Mouse (Mus musculus) neural tube, embryonic 15.5 days (tissue): ENCODE measurements at regions not wholly inside any gene's neighbourhood (a gene's known extent, or its start where the extent isn't known, plus 50 kb on each side); places are given as distances from the start of the nearest gene placed in this dataset.
A peak's percentile ranks its signal among the peaks of the same experiment; 100 is the strongest.

Experiments
- ATAC-seq: fragments of 200-750 bp; cut with Nextera tagmentation; 2 replicates; pipeline ENCODE4 v1.8.0; 2017; ENCODE audit warnings: mild to moderate bottlenecking, moderate TSS enrichment, moderate library complexity; ENCODE audit not compliant: low FRiP score
- H3K27ac ChIP-seq: fragments of 300-500 bp; sonication (generic); replicated peaks from 2 replicates; pipeline ENCODE4 v1.5.1; 2015; ENCODE audit warnings: mild to moderate bottlenecking, inconsistent platforms
- H3K27me3 ChIP-seq: fragments of 300-500 bp; sonication (generic); replicated peaks from 2 replicates; pipeline ENCODE4 v1.6.1; 2015; ENCODE audit warnings: inconsistent platforms
- H3K36me3 ChIP-seq: fragments of 300-500 bp; sonication (generic); 2 replicates; pipeline ENCODE4 v1.6.1; 2015; ENCODE audit warnings: inconsistent platforms
- H3K4me1 ChIP-seq: fragments of 300-500 bp; sonication (generic); 2 replicates; pipeline ENCODE4 v1.6.1; 2015; ENCODE audit warnings: inconsistent platforms
- H3K4me2 ChIP-seq: fragments of 300-500 bp; sonication (generic); 2 replicates; pipeline ENCODE4 v1.6.1; 2015; ENCODE audit warnings: inconsistent platforms, mild to moderate bottlenecking, moderate library complexity
- H3K4me3 ChIP-seq: fragments of 300-500 bp; sonication (generic); replicated peaks from 2 replicates; pipeline ENCODE4 v1.5.1; 2015; ENCODE audit warnings: mild to moderate bottlenecking, inconsistent platforms
- H3K9ac ChIP-seq: fragments of 300-500 bp; sonication (generic); replicated peaks from 2 replicates; pipeline ENCODE4 v1.6.1; 2015; ENCODE audit warnings: mild to moderate bottlenecking, inconsistent platforms
- H3K9me3 ChIP-seq: fragments of 300-500 bp; sonication (generic); replicated peaks from 2 replicates; pipeline ENCODE4 v1.6.1; 2016; ENCODE audit warnings: inconsistent platforms
- WGBS: fragments of 180-500 bp; shearing (Covaris S2); methylation state at CpG from one replicate; pipeline ENCODE4 v1.1.7; 2015; ENCODE audit warnings: mixed read lengths; 5-methylcytosine and 5-hydroxymethylcytosine counted together

DNA sequence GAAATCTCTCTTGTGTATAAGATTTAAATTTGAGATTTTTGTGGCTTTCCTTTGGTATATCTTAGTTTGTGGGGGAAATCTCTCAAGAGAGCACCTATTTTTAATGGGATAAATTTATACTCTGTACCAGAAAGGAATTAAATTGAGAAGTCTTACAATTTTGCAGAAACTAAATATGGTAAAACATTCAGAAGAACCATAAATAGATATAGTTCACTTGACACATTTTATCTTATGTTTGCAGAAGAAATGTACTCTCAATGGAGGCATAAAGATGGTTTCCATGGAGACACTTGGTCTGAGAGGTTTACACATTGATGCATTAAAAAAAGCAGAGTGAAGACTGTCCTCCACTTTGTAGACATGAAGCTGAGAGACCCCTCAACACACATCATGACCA lies 86.9 kb downstream of the Ndufa10 start:
- no peak for ATAC-seq
- no peak overlapping the region for H3K9ac ChIP-seq

DNA sequence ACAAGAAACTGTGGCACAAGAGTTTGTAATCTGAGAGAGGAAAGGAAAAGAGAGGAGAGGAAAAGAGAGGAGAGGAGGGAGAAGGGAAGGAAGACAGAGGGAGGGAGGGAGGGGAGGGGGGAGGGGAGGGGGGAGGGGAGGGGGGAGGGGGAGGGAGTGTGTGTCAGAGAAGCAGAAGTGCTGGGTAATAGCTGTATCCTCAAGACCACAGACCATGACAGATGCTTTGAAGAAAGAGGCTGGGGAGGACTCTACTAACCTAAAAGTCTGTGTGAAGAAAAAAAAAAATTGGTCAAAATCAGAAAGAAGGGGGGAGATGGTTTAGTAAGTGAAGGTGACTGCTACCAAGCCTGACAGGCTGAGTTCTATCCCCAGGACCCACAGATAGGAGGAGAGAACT lies 88.7 kb downstream of the Ndufa10 start:
- Histone ChIP-seq H3K4me2 (no peak overlapping the region), H3K9me3 (no peaks in the 10 kb centered on the region), H3K27ac (no peak overlapping the region), H3K4me1 (0 out of 2 replicates have a peak, but pooled peaks cover 6% of the 10 kb centered on the region), H3K9ac (no peak overlapping the region), H3K4me3 (no peak overlapping the region), H3K27me3 (no peaks in the 10 kb centered on the region), H3K36me3 (no peaks in the 10 kb centered on the region)
- ATAC-seq: no peak

More for the DNA sequence above, 86.9 kb downstream of the Ndufa10 start:
- H3K4me2 ChIP-seq: no peak overlapping the region
- no peaks in the 10 kb centered on the region for H3K9me3 ChIP-seq
- H3K27me3 ChIP-seq: no peaks in the 10 kb centered on the region
- H3K4me3 ChIP-seq: no peak overlapping the region
- H3K27ac ChIP-seq: no peak overlapping the region
- no peaks in the 10 kb centered on the region for H3K36me3 ChIP-seq
- no peaks in the 10 kb centered on the region for H3K4me1 ChIP-seq

DNA sequence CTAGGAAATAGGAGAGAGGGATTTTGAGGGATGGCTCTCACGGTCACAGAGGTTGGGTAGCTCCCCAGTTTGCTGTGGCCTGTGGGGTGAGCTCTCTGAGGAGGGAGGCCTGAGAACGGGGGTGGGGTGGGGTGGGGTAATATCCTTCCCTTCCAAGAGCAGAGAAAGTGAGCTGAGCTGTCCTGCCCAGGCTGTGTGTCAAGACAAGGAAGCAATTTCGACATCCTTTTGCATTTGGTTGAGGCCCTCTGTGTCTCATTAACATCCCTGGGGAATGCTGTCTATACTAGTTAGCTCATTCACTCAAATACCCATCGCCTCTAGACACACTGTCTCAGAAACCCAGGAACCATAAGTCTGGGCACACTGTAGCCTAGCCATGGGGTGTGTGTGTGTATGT lies 89.9 kb downstream of the Ndufa10 start:
- H3K36me3 ChIP-seq: no peaks in the 10 kb centered on the region
- no peak overlapping the region for H3K4me3 ChIP-seq
- no peak for ATAC-seq
- H3K4me2 ChIP-seq: no peak overlapping the region
- no peak overlapping the region for H3K9ac ChIP-seq
- peaks cover 15% of the 10 kb centered on the region for H3K4me1 ChIP-seq
- H3K27me3 ChIP-seq: no peaks in the 10 kb centered on the region
- no peaks in the 10 kb centered on the region for H3K9me3 ChIP-seq
- no peak overlapping the region for H3K27ac ChIP-seq
- 75% methylated on average over 4 of the region's 4 CpGs for WGBS

GRCm38 (mm10) chr1:92379510-92379886 lies 94.2 kb downstream of the Ndufa10 start:
- no peaks in the 10 kb centered on the region for H3K9me3 ChIP-seq
- WGBS: 56% methylated on average over 3 of the region's 3 CpGs
- ATAC-seq: no peak; the same call in 1 of the 2 replicates
- no peak overlapping the region for H3K4me2 ChIP-seq
- H3K36me3 ChIP-seq: no peaks in the 10 kb centered on the region
- no peak overlapping the region for H3K4me3 ChIP-seq
- H3K27me3 ChIP-seq: no peaks in the 10 kb centered on the region
- H3K27ac ChIP-seq: peak overlapping the region; percentile 62
- no peak overlapping the region for H3K9ac ChIP-seq
- peaks cover 17% of the 10 kb centered on the region for H3K4me1 ChIP-seq

DNA sequence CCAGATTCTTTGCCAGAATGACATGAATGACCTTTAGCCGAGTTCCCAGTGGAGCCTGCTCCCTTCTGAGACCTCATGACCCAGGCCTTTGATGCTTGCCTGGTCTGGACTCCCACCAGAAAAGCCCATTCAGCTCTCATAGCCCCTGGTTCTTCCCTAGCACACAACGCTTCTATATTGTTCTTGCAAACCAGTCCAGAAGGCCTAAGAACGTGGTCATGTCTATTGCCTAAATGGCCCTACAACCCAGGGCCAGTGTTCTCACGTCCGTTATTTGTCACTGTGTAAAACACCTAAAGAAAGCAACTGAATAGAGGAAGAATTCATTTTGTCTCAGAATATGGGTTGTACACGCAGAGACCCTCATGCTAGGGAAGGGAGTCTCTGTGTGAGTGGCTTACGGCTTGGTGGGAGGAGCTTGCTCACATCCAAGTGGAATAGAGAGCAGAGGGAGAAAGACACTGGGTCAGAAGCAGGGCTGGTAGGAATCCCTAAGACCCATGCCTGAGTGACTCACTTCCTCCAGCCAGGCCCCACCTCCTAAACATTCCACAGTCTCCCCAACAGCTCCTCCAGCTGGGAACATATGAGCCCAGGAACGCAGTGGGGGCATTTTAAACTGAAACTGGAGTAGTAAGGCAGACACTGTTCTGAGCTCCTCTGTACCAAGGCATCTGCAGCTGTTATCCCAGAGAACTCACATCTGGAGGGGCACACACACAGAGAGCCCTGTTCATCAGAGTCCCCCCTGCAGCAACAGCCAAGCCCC lies 94.7 kb downstream of the Ndufa10 start:
- peak; percentile 62 for ATAC-seq
- Histone ChIP-seq H3K9ac (no peak overlapping the region), H3K36me3 (no peaks in the 10 kb centered on the region), H3K27ac (peak overlapping the region; percentile 62), H3K9me3 (no peaks in the 10 kb centered on the region), H3K4me3 (no peak overlapping the region), H3K27me3 (no peaks in the 10 kb centered on the region), H3K4me2 (no peak overlapping the region), H3K4me1 (peaks cover 17% of the 10 kb centered on the region)
- WGBS: 58% methylated on average over 8 of the region's 8 CpGs

DNA sequence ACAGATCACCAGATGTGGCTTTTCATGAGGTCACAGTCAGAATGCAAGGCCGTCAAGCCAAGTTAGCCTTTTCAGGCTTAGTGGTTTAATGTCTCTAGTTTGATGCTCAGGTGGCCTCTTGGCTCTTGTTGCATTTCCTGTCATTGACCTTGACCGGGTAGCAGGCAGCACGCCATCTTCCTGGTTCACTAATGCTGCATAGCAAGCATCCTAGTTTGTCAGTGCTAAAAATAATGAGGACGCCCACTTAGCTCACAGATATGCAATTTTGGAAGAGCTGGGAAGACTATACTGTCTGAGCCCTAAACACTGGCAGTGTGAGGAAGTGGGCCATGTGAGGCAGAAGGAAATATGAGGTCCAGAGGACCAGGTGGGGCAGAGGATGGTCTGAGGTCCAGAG lies 97.2 kb downstream of the Ndufa10 start:
- H3K27ac ChIP-seq: no peak overlapping the region
- H3K4me1 ChIP-seq: peaks cover 30% of the 10 kb centered on the region
- H3K4me3 ChIP-seq: no peak overlapping the region
- H3K9me3 ChIP-seq: no peaks in the 10 kb centered on the region
- no peaks in the 10 kb centered on the region for H3K36me3 ChIP-seq
- H3K4me2 ChIP-seq: no peak overlapping the region
- H3K9ac ChIP-seq: no peak overlapping the region
- WGBS: 85% methylated on average over 4 of the region's 4 CpGs
- ATAC-seq: no peak
- no peaks in the 10 kb centered on the region for H3K27me3 ChIP-seq

DNA sequence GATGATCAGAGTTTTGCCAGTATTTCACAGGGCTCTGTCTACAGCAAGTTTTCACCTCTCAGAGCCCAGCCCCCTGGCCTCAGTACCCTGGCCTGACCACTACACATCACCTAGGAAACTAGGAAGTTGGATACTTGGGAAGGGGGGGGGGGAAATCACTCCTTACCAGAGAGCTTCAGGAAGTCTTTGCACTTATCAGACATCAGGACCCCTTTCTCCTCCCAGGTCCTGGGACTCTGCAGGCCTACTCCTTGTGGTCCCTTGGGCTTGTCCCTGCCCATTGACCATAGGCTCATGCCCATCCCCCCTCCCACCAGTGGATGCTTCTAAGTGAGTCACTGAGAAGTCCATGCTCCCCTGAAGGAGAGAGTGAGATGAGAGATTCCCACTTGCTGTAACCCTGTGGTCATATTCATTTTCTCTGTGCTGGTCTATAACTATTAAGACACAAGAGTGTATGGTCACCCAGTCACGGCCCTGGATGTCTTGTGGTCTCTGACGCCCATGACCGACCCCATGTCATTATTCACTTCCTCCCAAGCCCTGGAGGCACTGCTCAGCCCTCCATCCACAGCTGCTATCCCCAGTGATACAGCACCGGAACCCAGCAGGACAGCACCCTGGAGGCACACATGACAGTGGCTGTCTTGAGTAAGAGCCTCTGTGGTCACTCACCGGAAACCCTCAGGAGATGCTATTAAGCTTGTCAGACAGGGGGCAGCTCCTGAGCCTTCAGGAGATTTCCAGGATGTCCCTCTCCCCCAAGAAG lies 101.3 kb downstream of the Ndufa10 start:
- Histone ChIP-seq H3K4me1 (peaks cover 22% of the 10 kb centered on the region), H3K4me2 (peak overlapping the region; percentile 27; the same call in 1 of the 2 replicates), H3K36me3 (no peaks in the 10 kb centered on the region), H3K9ac (no peak overlapping the region), H3K27ac (peak overlapping the region; percentile 74), H3K4me3 (no peak overlapping the region), H3K9me3 (no peaks in the 10 kb centered on the region), H3K27me3 (no peaks in the 10 kb centered on the region)
- 68% methylated on average over 5 of the region's 5 CpGs for WGBS
- peak; percentile 21; the same call in 1 of the 2 replicates for ATAC-seq

- peaks cover 22% of the 10 kb centered on the region for H3K4me1 ChIP-seq
- H3K27me3 ChIP-seq: no peaks in the 10 kb centered on the region
- peak overlapping the region; percentile 74 for H3K27ac ChIP-seq
- no peaks in the 10 kb centered on the region for H3K36me3 ChIP-seq
- peak overlapping the region; percentile 27 for H3K4me2 ChIP-seq
- H3K9ac ChIP-seq: no peak overlapping the region
- peak; percentile 78 for ATAC-seq
- WGBS: 22% methylated on average over 11 of the region's 11 CpGs
- no peak overlapping the region for H3K4me3 ChIP-seq
- no peaks in the 10 kb centered on the region for H3K9me3 ChIP-seq
These were observed 102.2 kb downstream of the Ndufa10 start for GRCm38 (mm10) chr1:92371357-92371981.

GRCm38 (mm10) chr1:92370842-92371241 lies 102.8 kb downstream of the Ndufa10 start:
- 73% methylated on average over 4 of the region's 4 CpGs for WGBS
- ATAC-seq: 0 out of 2 replicates have a peak, but pooled peaks have one; percentile 18
- Histone ChIP-seq H3K9ac (no peak overlapping the region), H3K36me3 (no peaks in the 10 kb centered on the region), H3K4me2 (no peak overlapping the region), H3K27ac (peak overlapping the region; percentile 74), H3K9me3 (no peaks in the 10 kb centered on the region), H3K4me1 (peaks cover 22% of the 10 kb centered on the region), H3K4me3 (no peak overlapping the region), H3K27me3 (no peaks in the 10 kb centered on the region)

GRCm38 (mm10) chr1:92369972-92370371 lies 103.7 kb downstream of the Ndufa10 start:
- ATAC-seq: no peak
- Histone ChIP-seq H3K4me2 (no peak overlapping the region), H3K27ac (no peak overlapping the region), H3K9ac (no peak overlapping the region), H3K27me3 (no peaks in the 10 kb centered on the region), H3K9me3 (no peaks in the 10 kb centered on the region), H3K4me3 (no peak overlapping the region), H3K36me3 (no peaks in the 10 kb centered on the region), H3K4me1 (peaks cover 22% of the 10 kb centered on the region)
- 88% methylated on average over 5 of the region's 5 CpGs for WGBS

DNA sequence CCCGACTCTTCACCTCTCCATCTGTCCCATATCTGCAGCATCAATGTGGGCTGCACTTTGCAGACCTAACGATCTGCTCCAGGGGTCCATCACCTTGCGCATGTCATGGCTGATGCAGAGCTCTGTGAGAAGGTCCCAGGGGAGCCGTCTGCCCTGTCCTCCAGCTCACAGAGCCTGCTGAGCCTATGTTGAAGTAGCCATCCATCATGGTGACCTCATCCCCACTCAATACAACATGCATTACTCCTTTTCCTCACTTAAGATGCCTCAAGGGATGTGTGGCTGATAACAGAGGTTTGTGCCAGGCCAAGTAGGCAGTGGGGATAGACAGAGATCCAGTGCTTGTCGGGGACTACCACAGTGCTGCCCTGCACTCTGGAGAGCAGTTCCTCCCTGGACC lies 107.4 kb downstream of the Ndufa10 start:
- no peak overlapping the region for H3K4me2 ChIP-seq
- no peaks in the 10 kb centered on the region for H3K36me3 ChIP-seq
- no peak overlapping the region for H3K4me3 ChIP-seq
- H3K27ac ChIP-seq: no peak overlapping the region
- H3K9me3 ChIP-seq: no peaks in the 10 kb centered on the region
- no peak overlapping the region for H3K9ac ChIP-seq
- no peak for ATAC-seq
- peaks cover 21% of the 10 kb centered on the region for H3K4me1 ChIP-seq
- no peaks in the 10 kb centered on the region for H3K27me3 ChIP-seq
- WGBS: 81% methylated on average over 5 of the region's 5 CpGs
